Mouse (Mus musculus) granulocyte monocyte progenitor cell, adult 5-6 weeks (primary cell): Measurements from ENCODE around the gene Sparc. TPM values are rescaled to one million over a fixed set of nuclear protein-coding genes. Genes with fewer than 3 reads are reported as not detected.

Source experiments
- ATAC-seq: replicated peaks from 2 replicates; pipeline ENCODE4 v1.8.0; 2016; ENCODE audit warnings: mild to moderate bottlenecking, moderate TSS enrichment, inconsistent platforms; ENCODE audit not compliant: poor library complexity, severe bottlenecking
- total RNA-seq, 2 experiments: library from RNA; stranded (forward) in 1 of 2; stranded (reverse) in 1 of 2; fragments of 200-712, 200-1000 nt in 1 of 2; fragments of >200 nt in 1 of 2; fragmentation: Nextera tagmentation in 1 of 2; gene quantifications; 2 replicates each; pipeline ENCODE4 v1.2.3; 2014 to 2017

Sparc gene
- total RNA-seq (2014; fragmentation: Nextera tagmentation) = not detected in 2 replicates
- 0.31 TPM in 1 of 2 replicates, not detected in the other for total RNA-seq (2017)

DNA sequence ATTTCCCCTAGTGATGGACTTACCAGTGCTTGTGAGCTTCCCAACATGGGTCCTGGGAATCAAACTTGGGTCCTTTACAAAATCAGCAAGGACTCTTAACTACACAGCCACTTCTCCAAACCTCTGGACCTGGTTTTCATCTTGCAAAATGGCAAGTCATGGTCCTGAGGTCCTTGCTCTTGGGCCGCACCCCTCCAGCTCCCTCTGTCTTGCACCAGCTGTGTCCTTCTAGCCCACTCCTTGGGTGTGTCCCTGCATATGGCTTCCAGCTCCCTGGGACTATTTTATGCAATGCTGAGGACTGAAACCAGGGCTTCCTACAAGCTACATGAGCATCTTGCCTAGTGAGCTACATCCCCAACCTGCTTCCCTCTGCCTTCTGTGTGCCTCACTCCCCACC lies at the start of gene Sparc:
Gene Sparc (minus strand): TSS at position 206 of the 400 bp plus-strand sequence.
- 0 out of 2 replicates have a peak, but pooled peaks have one; percentile 22 for ATAC-seq

DNA sequence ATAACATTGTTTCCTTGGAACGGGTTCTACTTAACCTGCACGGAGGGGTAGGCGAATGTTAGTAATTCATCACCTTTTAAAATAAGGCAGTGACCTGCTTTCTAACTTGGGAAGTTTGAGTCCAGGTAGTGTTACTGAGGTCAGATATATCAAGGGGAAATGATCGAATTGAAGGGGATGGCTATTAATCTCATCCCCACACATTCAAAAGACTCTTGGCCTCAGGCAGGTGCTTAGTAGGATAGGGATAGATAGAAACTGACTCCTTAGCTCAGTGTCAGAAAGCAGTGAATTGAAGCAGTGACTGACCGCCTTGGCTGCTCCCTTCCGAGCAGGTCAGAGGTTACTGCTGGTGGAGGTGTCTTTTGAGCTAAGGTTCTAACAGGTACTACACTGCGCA lies 48.5 kb upstream of the Sparc start:
- ATAC-seq = no peak

- no peak for ATAC-seq
Measured at GRCm38 (mm10) chr11:55470761-55471160, 47.8 kb upstream of the Sparc start.

GRCm38 (mm10) chr11:55469923-55470691 lies 47.1 kb upstream of the Sparc start:
- ATAC-seq = no peak

DNA sequence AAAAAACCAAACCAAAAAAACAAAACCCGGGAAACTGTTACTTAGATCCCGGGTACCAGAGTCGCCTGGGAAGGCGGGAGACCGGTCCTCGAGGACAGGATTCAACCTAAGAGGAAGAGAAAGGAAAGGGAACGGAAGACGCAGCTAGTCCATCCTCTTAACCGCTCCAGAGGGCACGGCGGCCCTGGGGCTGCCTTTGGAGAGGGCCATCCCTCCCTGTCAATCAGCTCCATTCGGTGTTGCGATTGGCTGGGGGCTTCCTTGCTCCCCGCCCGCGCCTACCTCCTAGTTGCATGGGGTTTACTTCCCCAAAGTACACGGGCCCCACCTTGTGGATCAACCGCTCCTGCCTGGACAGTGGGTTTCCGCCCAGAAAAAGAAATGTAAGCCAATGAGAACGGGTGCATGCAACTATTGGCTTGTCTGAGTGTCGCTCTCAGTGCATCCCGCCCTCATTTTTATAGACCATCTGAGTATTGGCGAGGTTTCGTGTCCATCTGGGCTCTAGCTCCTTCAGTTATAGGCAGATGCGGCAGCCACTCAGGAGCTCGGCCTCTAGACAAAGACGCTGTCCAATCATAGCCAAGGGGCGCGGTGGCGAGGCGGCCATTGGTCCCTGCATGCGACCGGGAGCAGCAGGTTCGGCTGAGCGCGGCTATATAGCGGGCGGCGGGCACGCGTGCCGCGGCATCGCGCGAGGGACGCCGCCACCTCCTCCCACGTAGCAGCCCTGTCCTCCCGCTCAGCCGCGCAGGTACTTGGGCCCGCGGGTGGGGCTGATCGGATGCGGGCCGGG lies 46.3 kb upstream of the Sparc start, which contains the start of gene G3bp1:
Gene G3bp1 (plus strand): TSS at position 638 of the 796 bp plus-strand sequence.
- ATAC-seq = peak; percentile 84

- ATAC-seq = peak; percentile 23
Measured at GRCm38 (mm10) chr11:55468611-55469047, 45.6 kb upstream of the Sparc start.

DNA sequence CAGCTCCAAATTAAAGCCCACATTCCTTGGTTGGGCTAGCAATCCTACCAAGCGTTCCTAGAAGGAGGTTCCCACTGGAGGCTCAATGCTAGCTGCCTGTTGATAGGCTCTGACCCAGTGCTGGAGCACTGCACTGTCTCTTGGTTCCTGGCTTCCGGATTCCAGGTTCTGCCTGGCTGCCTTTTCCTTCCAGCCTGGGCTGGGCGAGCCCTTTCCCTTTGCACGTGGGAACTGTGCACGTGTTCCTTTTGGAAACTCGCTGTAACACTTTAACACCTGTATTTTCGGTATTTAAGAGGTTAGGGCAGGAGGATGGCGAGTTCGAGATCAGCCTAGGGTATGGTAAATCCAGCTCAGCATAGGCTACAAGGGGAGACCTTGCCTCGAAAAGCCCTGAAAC lies 45.0 kb upstream of the Sparc start:
- ATAC-seq = no peak

DNA sequence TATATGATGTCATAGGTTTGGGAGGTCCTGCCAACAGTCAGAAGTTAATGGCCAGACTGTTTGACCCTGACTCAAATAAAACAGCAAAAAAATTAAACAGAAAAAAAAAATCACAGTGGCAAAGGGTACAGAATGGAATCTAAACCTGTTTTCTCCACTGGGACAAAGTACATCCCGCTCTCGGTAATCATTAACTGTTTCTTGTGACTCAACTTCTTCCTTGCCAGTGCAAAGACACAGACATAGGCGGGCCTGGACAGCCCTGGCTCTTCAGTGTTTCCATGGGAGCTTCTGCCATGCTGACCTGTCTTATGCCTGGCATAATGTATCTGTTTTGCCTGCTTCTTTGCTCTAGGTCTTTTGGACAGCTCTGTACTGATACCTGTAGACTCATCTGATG lies 42.2 kb upstream of the Sparc start:
- ATAC-seq = no peak

GRCm38 (mm10) chr11:55464707-55465106 lies 41.7 kb upstream of the Sparc start:
- ATAC-seq = no peak

DNA sequence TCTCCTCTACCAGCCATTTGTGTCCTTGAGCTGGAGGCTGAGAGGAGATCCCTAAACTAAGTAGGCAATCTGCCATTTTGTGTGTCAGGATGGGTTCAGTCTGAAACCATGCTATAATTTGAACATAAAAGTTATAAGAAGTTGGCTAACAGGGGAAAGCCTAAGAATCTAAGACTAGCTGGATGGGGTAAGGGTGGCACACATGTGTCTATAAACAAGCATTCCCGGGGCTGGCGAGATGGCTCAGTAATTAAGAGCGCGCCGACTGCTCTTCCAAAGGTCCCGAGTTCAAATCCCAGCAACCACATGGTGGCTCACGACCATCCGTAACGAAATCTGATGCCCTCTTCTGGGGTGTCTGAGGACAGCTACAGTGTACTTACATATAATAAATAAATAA lies 39.2 kb upstream of the Sparc start:
- ATAC-seq = no peak

- peak; percentile 92 for ATAC-seq
Measured at GRCm38 (mm10) chr11:55461019-55461645, 38.1 kb upstream of the Sparc start, which contains the start of gene Atox1. Gene Atox1 (minus strand): TSS chr11:55461239.

DNA sequence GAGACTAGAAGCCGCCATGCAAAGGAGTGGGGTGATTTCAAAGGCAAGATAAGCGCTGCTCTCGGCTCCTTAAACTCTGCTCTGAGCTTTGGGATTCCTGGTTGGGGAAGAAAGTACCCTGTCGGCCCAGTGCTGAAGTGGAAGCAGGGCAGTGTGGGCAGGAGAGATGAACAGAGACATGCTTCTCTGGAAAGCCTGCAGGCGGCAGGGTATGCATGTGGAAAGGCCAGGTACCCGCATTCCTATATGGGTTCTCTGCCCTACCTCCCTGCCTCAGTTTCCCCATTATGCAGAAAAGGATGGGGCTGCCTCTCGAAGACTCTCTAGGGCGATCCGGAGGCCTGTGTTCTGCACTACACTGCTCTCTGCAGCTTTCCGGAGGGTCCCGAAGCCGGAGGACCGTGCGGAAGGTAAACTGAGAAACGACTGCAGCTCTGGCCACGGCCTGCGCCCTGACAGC lies 37.6 kb upstream of the Sparc start:
- peak; percentile 23 for ATAC-seq

GRCm38 (mm10) chr11:55459850-55460558 lies 37.0 kb upstream of the Sparc start:
- ATAC-seq = no peak

DNA sequence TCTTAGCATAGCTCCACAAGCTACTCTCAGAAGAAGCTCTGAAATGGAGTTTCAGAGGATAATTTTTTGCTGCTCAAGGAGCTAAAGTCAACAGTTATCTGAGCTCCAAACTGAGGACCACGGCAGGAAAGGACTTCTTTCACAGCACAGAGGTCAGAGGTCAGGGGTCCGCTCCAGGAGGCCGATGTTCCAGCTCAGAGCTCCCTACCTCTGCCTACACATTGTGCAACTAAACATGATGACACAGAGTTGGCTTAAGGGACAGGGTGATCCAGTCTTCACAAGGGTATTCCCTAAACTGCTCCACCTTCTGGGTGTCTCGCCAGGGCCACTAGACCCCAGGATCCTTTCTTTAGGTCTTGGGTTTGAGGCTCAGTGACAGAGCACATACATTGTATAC lies 35.5 kb upstream of the Sparc start:
- ATAC-seq = no peak

DNA sequence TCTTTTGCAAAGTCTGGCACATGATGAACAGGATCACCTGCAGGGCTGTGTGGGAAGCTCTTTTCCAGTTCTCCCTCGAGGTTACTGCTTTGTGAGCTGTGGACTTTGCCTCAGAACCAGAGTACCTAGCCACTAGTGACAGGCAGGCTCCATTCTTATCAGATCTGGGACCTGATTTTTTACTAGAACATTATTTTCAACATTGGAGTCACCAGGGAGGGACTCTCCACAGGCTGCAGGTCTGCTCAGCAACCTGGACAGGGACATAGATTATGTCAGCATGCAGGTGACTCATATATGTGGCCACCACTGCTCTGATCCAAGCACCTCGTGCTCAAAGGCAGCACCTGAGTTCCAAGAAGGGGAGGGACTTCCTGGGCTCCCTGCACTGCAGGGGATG lies 32.2 kb upstream of the Sparc start:
- ATAC-seq = no peak

- peak; percentile 81 for ATAC-seq
Measured at GRCm38 (mm10) chr11:55453640-55454039, 30.7 kb upstream of the Sparc start.

DNA sequence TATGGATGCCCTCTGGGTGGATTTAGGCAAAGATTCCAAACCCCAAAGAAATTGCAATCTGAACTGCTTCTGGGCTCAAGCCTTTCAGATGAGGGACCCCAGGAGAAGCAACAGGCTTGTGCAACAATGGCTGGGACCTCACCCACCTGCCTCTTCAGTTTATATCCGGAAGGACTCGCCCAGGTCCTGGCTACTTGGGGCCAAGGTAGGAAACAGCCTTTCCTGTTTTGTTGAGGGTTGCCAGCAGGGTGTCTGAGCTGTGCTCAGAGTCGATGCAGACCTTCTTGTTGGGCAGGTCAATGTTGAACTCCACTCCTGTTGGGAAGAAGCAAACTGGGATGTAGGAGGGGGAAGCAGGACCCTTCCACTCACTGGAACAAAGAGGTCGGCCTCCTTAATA lies 27.3 kb upstream of the Sparc start:
- ATAC-seq = no peak

GRCm38 (mm10) chr11:55449531-55449930 lies 26.5 kb upstream of the Sparc start:
- no peak for ATAC-seq

DNA sequence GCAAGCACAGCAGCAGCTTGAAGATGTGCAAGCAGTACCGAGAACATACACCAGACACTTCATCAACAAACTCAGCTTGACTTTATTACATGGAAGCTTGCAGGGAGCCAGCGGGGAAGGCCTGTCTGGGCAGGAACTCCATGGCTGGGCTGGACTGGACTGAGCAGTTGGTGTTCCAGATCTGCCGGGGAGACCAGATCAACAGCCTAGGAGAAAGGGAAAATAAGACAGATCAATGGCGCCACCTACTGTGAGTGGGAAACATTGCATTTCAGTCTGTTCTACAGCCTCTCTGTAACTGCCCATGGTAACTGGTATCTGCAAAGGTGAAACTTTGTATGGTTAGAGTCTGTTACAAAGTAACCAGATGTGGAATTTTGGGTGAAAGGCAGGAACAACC lies 23.6 kb upstream of the Sparc start:
- ATAC-seq = peak; percentile 88

GRCm38 (mm10) chr11:55444772-55445171 lies 21.8 kb upstream of the Sparc start:
- peak; percentile 38; the same call in 1 of the 2 replicates for ATAC-seq
